Mouse (Mus musculus): ENCODE results near the gene Ip6k3. TPM values are rescaled to one million over a fixed set of nuclear protein-coding genes. Genes with fewer than 3 reads are reported as not detected.

Ip6k3 gene
- polyA plus RNA-seq, 1 experiment from 2014 or later: not detected

DNA sequence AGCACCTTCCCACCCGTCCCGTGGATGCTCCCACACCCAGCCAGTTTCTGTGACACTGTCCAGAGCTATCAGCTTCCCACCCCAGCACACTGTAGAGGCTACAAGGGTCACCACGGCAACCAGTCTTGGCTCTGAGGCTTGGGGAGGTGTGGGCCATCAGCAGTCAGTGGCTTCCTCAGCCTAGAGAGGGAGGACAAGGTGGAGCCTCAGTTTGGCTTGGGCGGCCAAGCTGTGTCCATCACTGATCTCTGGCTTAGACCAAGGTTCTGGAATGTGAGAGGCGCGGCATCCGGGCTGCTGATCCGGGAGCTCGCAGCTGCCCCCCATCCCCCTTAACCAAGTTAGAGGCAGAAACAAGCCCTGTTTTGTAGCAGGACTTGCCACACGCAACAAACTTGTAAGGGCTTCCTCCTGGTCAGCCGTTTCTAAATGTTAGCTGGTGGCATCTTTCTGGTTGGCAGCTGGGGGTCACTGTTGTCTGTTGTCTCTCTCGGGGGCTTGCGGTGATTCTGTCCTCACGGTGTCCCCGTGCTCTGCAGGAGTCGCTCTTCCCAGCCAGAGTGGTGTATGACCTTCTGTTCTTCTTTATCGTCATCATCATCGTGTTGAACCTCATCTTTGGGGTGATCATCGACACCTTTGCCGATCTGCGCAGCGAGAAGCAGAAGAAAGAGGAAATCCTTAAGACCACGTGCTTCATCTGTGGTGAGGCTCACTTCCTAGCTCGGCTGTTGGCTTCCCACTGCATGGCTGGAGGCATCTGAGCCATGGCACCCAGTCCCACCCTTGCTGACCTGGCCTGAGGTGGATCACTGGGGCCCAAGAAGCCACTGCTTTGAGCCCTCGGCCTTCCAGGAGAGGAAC lies 48.7 kb downstream of the Ip6k3 start:
- Histone ChIP-seq H3K27me3 (replicated peaks; ENCODE audit: control insufficient read depth, insufficient read depth, low read length) (no peaks in the 10 kb centered on the region), H3K27ac (ENCODE audit: low read length) (no peak overlapping the region), H3K4me3 (replicated peaks; ENCODE audit: low read length) (no peak overlapping the region), H3K9ac (replicated peaks; ENCODE audit: low read depth, low read length) (no peak overlapping the region), H3K36me3 (ENCODE audit: control insufficient read depth, insufficient read depth) (no peaks in the 10 kb centered on the region), H3K9me3 (ENCODE audit: control insufficient read depth, low read length) (no peaks in the 10 kb centered on the region), H3K4me2 (ENCODE audit: low read length) (no peak overlapping the region), H3K4me1 (replicated peaks; ENCODE audit: control insufficient read depth, insufficient read depth, low read length) (peaks cover 17% of the 10 kb centered on the region)
- ATAC-seq: no peak
- 93% methylated on average over 25 of the region's 25 CpGs for WGBS

DNA sequence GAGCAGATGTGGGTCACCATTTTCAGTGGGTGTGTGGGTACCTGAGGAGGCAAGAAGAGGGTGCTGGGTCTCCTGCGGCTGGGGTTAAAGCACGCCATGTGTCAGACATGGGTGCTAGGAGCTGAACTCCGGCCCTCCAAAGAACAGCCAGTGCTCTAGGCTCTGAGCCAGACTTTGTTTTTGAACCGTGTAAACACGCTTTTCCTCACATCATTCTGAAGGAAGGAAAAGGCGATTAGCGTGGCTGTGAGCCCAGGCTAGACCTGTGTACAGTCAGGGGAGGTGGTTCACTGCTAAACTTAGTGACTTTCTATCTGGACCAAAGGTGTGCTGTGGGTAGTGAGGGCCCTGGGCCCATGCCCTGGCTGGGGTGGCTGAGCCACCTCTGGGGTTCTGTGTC lies 57.5 kb downstream of the Ip6k3 start:
- 86% methylated on average over 7 of the region's 7 CpGs for WGBS
- H3K4me3 ChIP-seq (replicated peaks; ENCODE audit: low read length): no peak overlapping the region

DNA sequence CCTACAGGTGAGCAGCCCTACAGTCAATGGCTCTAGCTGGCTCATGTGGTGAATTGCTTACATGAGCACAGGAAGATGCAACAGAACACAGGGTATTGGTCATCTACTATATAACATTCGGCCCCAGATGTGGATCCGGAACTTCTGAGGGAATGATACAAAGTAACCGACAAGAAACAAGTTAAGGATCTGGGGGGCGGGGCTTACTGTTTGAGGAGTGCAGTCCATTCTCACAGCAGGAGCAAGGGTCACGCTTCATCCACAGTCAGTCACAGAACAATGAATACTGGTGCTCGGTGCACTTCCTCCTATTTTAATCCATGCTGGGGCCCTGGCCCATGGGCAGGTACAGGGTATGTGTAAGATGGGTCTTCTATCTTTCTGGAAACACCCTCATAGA lies 59.7 kb downstream of the Ip6k3 start:
- no peaks in the 10 kb centered on the region for H3K4me1 ChIP-seq (replicated peaks; ENCODE audit: control insufficient read depth, insufficient read depth, low read length)
- H3K9me3 ChIP-seq (ENCODE audit: control insufficient read depth, low read length): no peaks in the 10 kb centered on the region
- H3K36me3 ChIP-seq (ENCODE audit: control insufficient read depth, insufficient read depth): no peaks in the 10 kb centered on the region
- H3K27me3 ChIP-seq (replicated peaks; ENCODE audit: control insufficient read depth, insufficient read depth, low read length): no peaks in the 10 kb centered on the region
- no peak overlapping the region for H3K4me3 ChIP-seq (replicated peaks; ENCODE audit: low read length)
- no peak overlapping the region for H3K27ac ChIP-seq (ENCODE audit: low read length)
- no peak overlapping the region for H3K9ac ChIP-seq (replicated peaks; ENCODE audit: low read depth, low read length)
- H3K4me2 ChIP-seq (ENCODE audit: low read length): no peak overlapping the region
- ATAC-seq: no peak
- 75% methylated on average over 6 of the region's 6 CpGs for WGBS

More for the DNA sequence above, 57.5 kb downstream of the Ip6k3 start:
- Histone ChIP-seq H3K27ac (ENCODE audit: low read length) (no peak overlapping the region), H3K27me3 (replicated peaks; ENCODE audit: control insufficient read depth, insufficient read depth, low read length) (no peaks in the 10 kb centered on the region), H3K4me2 (ENCODE audit: low read length) (no peak overlapping the region), H3K36me3 (ENCODE audit: control insufficient read depth, insufficient read depth) (no peaks in the 10 kb centered on the region), H3K4me1 (replicated peaks; ENCODE audit: control insufficient read depth, insufficient read depth, low read length) (no peaks in the 10 kb centered on the region), H3K9me3 (ENCODE audit: control insufficient read depth, low read length) (no peaks in the 10 kb centered on the region), H3K9ac (replicated peaks; ENCODE audit: low read depth, low read length) (no peak overlapping the region)
- ATAC-seq: no peak

DNA sequence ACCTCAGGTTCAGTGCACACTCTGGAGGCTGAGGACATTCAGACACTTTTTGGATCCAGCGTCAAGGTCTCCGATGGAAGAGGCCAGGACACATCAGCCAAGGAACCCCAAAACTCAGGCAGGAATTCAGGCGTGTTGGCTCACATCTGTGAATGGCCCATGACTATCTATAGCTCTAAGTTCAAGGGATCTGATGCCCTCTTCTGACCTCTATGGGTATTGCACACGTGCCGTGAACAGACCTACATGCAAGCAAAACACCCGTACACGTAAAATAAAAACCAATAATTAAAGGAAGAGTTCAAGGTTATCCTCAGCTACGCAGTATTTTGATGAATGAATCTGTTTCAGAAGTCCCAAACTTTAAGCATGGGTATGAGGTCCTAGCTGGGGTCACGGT lies 60.9 kb downstream of the Ip6k3 start:
- no peak overlapping the region for H3K4me2 ChIP-seq (ENCODE audit: low read length)
- no peaks in the 10 kb centered on the region for H3K9me3 ChIP-seq (ENCODE audit: control insufficient read depth, low read length)
- ATAC-seq: no peak
- H3K9ac ChIP-seq (replicated peaks; ENCODE audit: low read depth, low read length): no peak overlapping the region
- no peak overlapping the region for H3K27ac ChIP-seq (ENCODE audit: low read length)
- 81% methylated on average over 9 of the region's 9 CpGs for WGBS
- H3K27me3 ChIP-seq (replicated peaks; ENCODE audit: control insufficient read depth, insufficient read depth, low read length): no peaks in the 10 kb centered on the region
- H3K36me3 ChIP-seq (ENCODE audit: control insufficient read depth, insufficient read depth): no peaks in the 10 kb centered on the region
- H3K4me3 ChIP-seq (replicated peaks; ENCODE audit: low read length): no peak overlapping the region
- peaks cover 8% of the 10 kb centered on the region; the same call in 1 of the 2 replicates for H3K4me1 ChIP-seq (replicated peaks; ENCODE audit: control insufficient read depth, insufficient read depth, low read length)

DNA sequence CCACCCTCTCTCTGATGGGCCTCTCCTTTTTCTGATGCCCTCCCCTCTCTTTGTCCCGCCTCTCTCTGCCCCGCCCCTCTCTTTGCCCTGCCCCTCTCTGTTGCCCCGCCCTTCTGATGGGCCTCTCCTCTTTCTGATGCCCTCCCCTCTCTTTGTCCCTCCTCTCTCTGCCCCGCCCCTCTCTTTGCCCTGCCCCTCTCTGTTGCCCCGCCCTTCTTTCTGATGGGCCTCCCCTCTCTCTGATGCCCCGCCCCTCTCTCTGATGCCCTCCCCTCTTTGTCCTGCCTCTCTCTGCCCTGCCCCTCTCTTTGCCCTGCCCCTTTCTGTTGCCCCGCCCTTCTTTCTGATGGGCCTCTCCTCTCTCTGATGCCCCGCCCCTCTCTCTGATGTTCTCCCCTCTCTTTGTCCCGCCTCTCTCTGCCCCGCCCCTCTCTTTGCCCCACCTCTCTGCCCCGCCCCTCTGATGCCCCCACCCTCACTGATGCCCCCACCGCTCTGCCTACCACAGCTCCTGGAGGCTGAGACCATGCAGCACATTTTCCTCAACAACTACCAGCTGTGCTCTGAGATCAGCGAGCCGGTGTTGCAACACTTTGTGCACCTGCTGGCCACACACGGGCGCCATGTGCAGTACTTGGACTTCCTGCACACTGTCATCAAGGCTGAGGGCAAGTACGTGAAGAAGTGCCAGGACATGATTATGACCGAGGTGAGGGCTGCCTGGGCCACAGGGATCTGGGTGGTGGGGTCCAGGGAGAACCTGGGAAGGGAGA lies 61.7 kb downstream of the Ip6k3 start:
- WGBS: 78% methylated on average over 16 of the region's 18 CpGs
- ATAC-seq: no peak
- no peak overlapping the region for H3K4me2 ChIP-seq (ENCODE audit: low read length)
- H3K4me1 ChIP-seq (replicated peaks; ENCODE audit: control insufficient read depth, insufficient read depth, low read length): peaks cover 8% of the 10 kb centered on the region; the same call in 1 of the 2 replicates
- no peaks in the 10 kb centered on the region for H3K36me3 ChIP-seq (ENCODE audit: control insufficient read depth, insufficient read depth)
- no peak overlapping the region for H3K9ac ChIP-seq (replicated peaks; ENCODE audit: low read depth, low read length)
- no peak overlapping the region for H3K27ac ChIP-seq (ENCODE audit: low read length)
- no peaks in the 10 kb centered on the region for H3K9me3 ChIP-seq (ENCODE audit: control insufficient read depth, low read length)
- H3K27me3 ChIP-seq (replicated peaks; ENCODE audit: control insufficient read depth, insufficient read depth, low read length): no peaks in the 10 kb centered on the region
- H3K4me3 ChIP-seq (replicated peaks; ENCODE audit: low read length): no peak overlapping the region

DNA sequence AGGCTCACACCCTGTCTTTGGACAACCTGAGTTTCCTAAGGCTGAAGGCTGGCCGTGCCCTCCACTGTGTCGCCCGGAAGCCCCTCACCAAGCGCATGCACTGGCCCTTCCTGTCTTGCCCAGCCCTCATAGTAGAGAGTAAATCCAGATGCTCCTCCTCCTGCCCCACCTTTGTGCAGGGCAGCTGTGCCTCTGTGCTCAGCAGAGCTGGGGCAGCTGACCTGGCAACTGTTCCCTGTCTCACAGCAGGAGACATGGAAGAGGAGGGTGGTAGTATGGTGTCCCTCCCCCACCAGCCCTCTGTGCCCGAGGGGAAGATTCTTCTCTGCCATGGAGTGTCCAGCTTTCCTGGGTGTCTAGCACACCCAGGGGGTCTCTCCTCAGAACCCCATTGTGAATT lies 65.9 kb downstream of the Ip6k3 start:
- no peaks in the 10 kb centered on the region for H3K9me3 ChIP-seq (ENCODE audit: control insufficient read depth, low read length)
- no peak overlapping the region for H3K4me2 ChIP-seq (ENCODE audit: low read length)
- ATAC-seq: no peak
- no peak overlapping the region for H3K27ac ChIP-seq (ENCODE audit: low read length)
- H3K27me3 ChIP-seq (replicated peaks; ENCODE audit: control insufficient read depth, insufficient read depth, low read length): no peaks in the 10 kb centered on the region
- 72% methylated on average over 5 of the region's 5 CpGs for WGBS
- peaks cover 8% of the 10 kb centered on the region; the same call in 1 of the 2 replicates for H3K4me1 ChIP-seq (replicated peaks; ENCODE audit: control insufficient read depth, insufficient read depth, low read length)
- H3K4me3 ChIP-seq (replicated peaks; ENCODE audit: low read length): no peak overlapping the region
- no peaks in the 10 kb centered on the region for H3K36me3 ChIP-seq (ENCODE audit: control insufficient read depth, insufficient read depth)
- H3K9ac ChIP-seq (replicated peaks; ENCODE audit: low read depth, low read length): no peak overlapping the region; the same call in 1 of the 2 replicates

DNA sequence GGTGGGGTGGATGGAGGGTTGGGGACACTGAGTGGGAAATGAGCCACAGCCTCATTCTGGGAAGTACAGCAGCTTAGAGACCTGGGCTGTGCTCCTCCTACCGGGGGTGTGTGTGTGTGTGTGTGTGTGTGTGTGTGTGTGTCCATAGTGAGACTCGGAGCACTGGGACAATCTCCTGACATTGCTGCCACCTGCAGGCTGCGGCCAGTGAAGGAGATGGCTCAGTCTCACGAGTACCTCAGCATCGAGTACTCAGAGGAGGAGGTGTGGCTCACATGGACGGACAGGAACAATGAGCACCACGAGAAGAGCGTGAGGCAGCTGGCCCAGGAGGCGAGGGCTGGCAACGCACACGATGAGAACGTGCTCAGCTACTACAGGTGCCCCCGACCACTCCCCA lies 71.9 kb downstream of the Ip6k3 start:
- Histone ChIP-seq H3K4me2 (ENCODE audit: low read length) (no peak overlapping the region), H3K27ac (ENCODE audit: low read length) (no peak overlapping the region), H3K27me3 (replicated peaks; ENCODE audit: control insufficient read depth, insufficient read depth, low read length) (no peaks in the 10 kb centered on the region), H3K9me3 (ENCODE audit: control insufficient read depth, low read length) (no peaks in the 10 kb centered on the region), H3K4me1 (replicated peaks; ENCODE audit: control insufficient read depth, insufficient read depth, low read length) (no peaks in the 10 kb centered on the region), H3K4me3 (replicated peaks; ENCODE audit: low read length) (no peak overlapping the region), H3K36me3 (ENCODE audit: control insufficient read depth, insufficient read depth) (no peaks in the 10 kb centered on the region), H3K9ac (replicated peaks; ENCODE audit: low read depth, low read length) (no peak overlapping the region)
- no peak for ATAC-seq
- WGBS: 16% methylated on average over 13 of the region's 13 CpGs

Other genes with a start within 250 kb of the Ip6k3 start
- gene Phf1, start 234.7 kb downstream of the Ip6k3 start, polyA plus RNA-seq (2015; fragmentation: Nextera tagmentation; extraction: Ambion mirVana): 16.2 and 19.7 TPM in 2 replicates
- gene Cuta, start 228.2 kb downstream of the Ip6k3 start, polyA plus RNA-seq (2015; fragmentation: Nextera tagmentation; extraction: Ambion mirVana): 137 and 138 TPM in 2 replicates
- gene Syngap1, start 226.5 kb downstream of the Ip6k3 start, polyA plus RNA-seq (2015; fragmentation: Nextera tagmentation; extraction: Ambion mirVana): 5.4 and 5.8 TPM in 2 replicates
- 17.5 and 19.1 TPM in 2 replicates for gene Zbtb9, start 194.6 kb downstream of the Ip6k3 start, polyA plus RNA-seq (2015; fragmentation: Nextera tagmentation; extraction: Ambion mirVana)
- 2.2 and 2.7 TPM in 2 replicates for gene Bak1, start 138.8 kb downstream of the Ip6k3 start, polyA plus RNA-seq (2015; fragmentation: Nextera tagmentation; extraction: Ambion mirVana)
- gene Itpr3, start 110.5 kb downstream of the Ip6k3 start, polyA plus RNA-seq (2015; fragmentation: Nextera tagmentation; extraction: Ambion mirVana): 0.63 and 0.73 TPM in 2 replicates
- 253 and 266 TPM in 2 replicates for gene Uqcc2, start 33.9 kb downstream of the Ip6k3 start, polyA plus RNA-seq (2015; fragmentation: Nextera tagmentation; extraction: Ambion mirVana)
- 21.3 and 26.4 TPM in 2 replicates for gene Lemd2, start 36.7 kb upstream of the Ip6k3 start, polyA plus RNA-seq (2015; fragmentation: Nextera tagmentation; extraction: Ambion mirVana)

Measured in forebrain, embryonic 16.5 days (tissue).